Mouse (Mus musculus) hindbrain, embryonic 16.5 days (tissue): ENCODE results near the gene Hectd2. TPM values are rescaled to one million over a fixed set of nuclear protein-coding genes. Genes with fewer than 3 reads are reported as not detected.

Source experiments
- ATAC-seq: fragments of 200-750 bp; cut with Nextera tagmentation; 2 replicates; pipeline ENCODE4 v1.8.0; 2017; ENCODE audit warnings: moderate TSS enrichment, moderate library complexity
- H3K27ac ChIP-seq: fragments of 300-500 bp; sonication (generic); 2 replicates; pipeline ENCODE4 v1.5.1; 2014; ENCODE audit warnings: low read depth, mild to moderate bottlenecking, control low read depth, low read length, moderate library complexity
- H3K27me3 ChIP-seq: fragments of 300-500 bp; sonication (generic); replicated peaks from 2 replicates; pipeline ENCODE4 v1.6.1; 2014; ENCODE audit warnings: low read length; ENCODE audit not compliant: control insufficient read depth, insufficient read depth
- H3K36me3 ChIP-seq: fragments of 300-500 bp; sonication (generic); 2 replicates; pipeline ENCODE4 v1.6.1; 2014; ENCODE audit warnings: mild to moderate bottlenecking, low read length, moderate library complexity, mixed read lengths; ENCODE audit not compliant: control insufficient read depth, insufficient read depth
- H3K4me1 ChIP-seq: fragments of 300-500 bp; sonication (generic); 2 replicates; pipeline ENCODE4 v1.6.1; 2014; ENCODE audit warnings: low read depth, low read length; ENCODE audit not compliant: control insufficient read depth, insufficient read depth
- H3K4me2 ChIP-seq: fragments of 300-500 bp; sonication (generic); 2 replicates; pipeline ENCODE4 v1.6.1; 2014; ENCODE audit warnings: mild to moderate bottlenecking, low read length, control low read depth, moderate library complexity
- H3K4me3 ChIP-seq: fragments of 300-500 bp; sonication (generic); 2 replicates; pipeline ENCODE4 v1.5.1; 2014; ENCODE audit warnings: mild to moderate bottlenecking, low read length, control low read depth, moderate library complexity
- H3K9ac ChIP-seq: fragments of 300-500 bp; sonication (generic); 2 replicates; pipeline ENCODE4 v1.6.1; 2014; ENCODE audit warnings: low read depth, mild to moderate bottlenecking, control low read depth, low read length, moderate library complexity
- H3K9me3 ChIP-seq: fragments of 300-500 bp; sonication (generic); 2 replicates; pipeline ENCODE4 v1.6.1; 2014; ENCODE audit warnings: mild to moderate bottlenecking, low read length, moderate library complexity; ENCODE audit not compliant: control insufficient read depth
- WGBS: fragments of 180-500 bp; shearing (Covaris S2); extraction: QIAGEN DNeasy Blood & Tissue Kit; methylation state at CpG from one replicate; pipeline ENCODE4 v1.1.7; 2014; 5-methylcytosine and 5-hydroxymethylcytosine counted together
- polyA plus RNA-seq: library from polyadenylated mRNA; unstranded; fragments of >200 nt; fragmentation: Nextera tagmentation; extraction: Ambion mirVana; gene quantifications from 2 replicates; pipeline ENCODE4 v1.2.1, GENCODE M21; 2015

Hectd2 gene
- polyA plus RNA-seq, 1 experiment from 2014 or later, result 8.6 TPM

DNA sequence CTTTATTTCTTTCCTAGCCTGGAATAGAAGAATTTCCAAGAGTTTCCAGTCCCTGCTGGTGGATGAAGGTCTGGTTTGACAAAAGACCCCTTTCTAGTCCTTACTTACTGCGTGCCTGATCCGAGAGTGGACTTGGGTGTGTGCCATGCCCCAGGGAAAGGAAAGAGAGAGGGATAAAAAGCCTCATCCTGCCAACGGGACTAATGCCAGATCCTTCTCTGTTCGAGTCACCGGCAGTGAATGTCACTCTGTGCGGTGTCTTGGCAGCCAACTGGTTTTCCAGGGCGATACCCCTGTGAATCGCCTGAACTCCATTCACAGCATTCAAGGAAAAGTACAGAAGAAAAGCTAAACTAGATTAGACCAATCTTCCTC, 19.7 kb upstream of the Hectd2 start:
- Histone ChIP-seq H3K36me3 (no peaks in the 10 kb centered on the region), H3K9ac (no peak overlapping the region), H3K4me2 (peak overlapping the region; percentile 44), H3K4me3 (no peak overlapping the region), H3K27ac (peak overlapping the region; percentile 73), H3K27me3 (no peaks in the 10 kb centered on the region), H3K9me3 (no peaks in the 10 kb centered on the region), H3K4me1 (peaks cover 10% of the 10 kb centered on the region)
- 16% methylated on average over 8 of the region's 8 CpGs for WGBS
- ATAC-seq, result peak; percentile 83

DNA sequence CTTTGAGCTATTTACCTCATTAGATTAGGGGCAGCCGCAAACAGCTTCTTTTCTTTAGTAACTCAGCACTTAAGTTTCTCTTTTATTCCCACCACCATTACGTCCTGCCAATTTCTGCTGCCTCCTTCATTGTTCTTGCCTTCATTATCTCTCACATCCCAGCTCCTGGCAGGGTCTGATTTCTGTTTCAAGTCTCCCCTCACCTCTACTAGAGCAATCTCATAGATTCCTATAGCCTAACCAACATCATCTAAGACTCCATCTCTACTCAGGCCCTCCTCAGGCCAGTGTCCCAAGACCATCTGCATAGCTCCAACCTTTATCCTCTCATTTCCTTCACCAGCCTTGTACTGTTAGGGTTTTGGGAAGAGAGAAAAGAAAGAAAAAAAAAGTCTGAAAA, 19.3 kb upstream of the Hectd2 start:
- no peaks in the 10 kb centered on the region for H3K36me3 ChIP-seq
- no peak for ATAC-seq
- 21% methylated on average over 2 of the region's 2 CpGs for WGBS
- no peak overlapping the region; the same call in 1 of the 2 replicates for H3K4me2 ChIP-seq
- no peaks in the 10 kb centered on the region for H3K27me3 ChIP-seq
- no peaks in the 10 kb centered on the region for H3K9me3 ChIP-seq
- peak overlapping the region; percentile 73 for H3K27ac ChIP-seq
- H3K4me1 ChIP-seq, result peaks cover 10% of the 10 kb centered on the region
- no peak overlapping the region for H3K4me3 ChIP-seq
- no peak overlapping the region for H3K9ac ChIP-seq

DNA sequence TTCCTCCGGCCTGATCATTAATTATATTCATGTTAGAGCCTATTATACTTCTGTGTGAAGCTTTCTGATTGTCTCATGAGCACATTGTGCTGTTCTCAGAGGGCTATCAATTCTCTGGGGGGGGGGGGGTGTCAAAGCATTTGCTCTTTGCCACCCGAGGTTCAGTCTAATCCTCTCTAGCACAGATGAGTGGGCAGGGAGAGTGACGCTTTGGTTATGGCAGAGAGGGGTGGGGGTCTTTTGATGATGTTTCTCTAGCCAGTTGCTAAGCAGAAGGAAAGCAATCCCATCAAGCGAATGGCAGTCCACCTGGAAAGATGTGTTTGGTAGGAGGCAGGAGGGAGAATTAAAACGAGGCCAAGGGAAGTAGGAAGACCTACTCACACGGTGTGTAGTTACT, 18.6 kb upstream of the Hectd2 start:
- WGBS, result 14% methylated on average over 6 of the region's 6 CpGs
- no peaks in the 10 kb centered on the region for H3K9me3 ChIP-seq
- no peaks in the 10 kb centered on the region for H3K27me3 ChIP-seq
- H3K27ac ChIP-seq, result no peak overlapping the region; the same call in 1 of the 2 replicates
- no peak overlapping the region for H3K4me2 ChIP-seq
- no peaks in the 10 kb centered on the region for H3K36me3 ChIP-seq
- H3K4me3 ChIP-seq, result no peak overlapping the region
- peak; percentile 16; the same call in 1 of the 2 replicates for ATAC-seq
- no peak overlapping the region for H3K9ac ChIP-seq
- peaks cover 10% of the 10 kb centered on the region for H3K4me1 ChIP-seq

DNA sequence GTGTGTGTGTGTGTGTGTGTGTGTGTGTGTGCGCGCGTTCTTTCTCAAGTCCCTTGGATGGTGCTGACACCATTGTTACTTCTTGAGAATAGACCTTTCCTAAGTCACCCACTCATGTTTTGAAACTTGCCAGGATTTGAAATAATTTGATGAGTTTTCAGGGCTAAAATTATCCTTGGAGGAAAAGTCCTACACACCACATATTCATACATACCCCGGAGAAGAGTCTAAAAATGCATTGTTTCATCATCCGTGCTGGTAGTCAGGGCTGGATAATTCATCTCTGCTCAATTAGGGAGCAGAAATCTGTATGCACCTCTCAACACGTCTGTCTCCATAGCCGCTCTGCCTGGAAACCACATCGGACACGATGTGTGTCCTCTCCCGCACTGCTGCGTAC, 17.5 kb upstream of the Hectd2 start:
- no peaks in the 10 kb centered on the region for H3K9me3 ChIP-seq
- WGBS, result 60% methylated on average over 11 of the region's 11 CpGs
- H3K27me3 ChIP-seq, result no peaks in the 10 kb centered on the region
- ATAC-seq, result no peak
- H3K9ac ChIP-seq, result no peak overlapping the region
- no peak overlapping the region for H3K4me3 ChIP-seq
- no peaks in the 10 kb centered on the region for H3K36me3 ChIP-seq
- peaks cover 10% of the 10 kb centered on the region for H3K4me1 ChIP-seq
- no peak overlapping the region for H3K27ac ChIP-seq
- no peak overlapping the region for H3K4me2 ChIP-seq

DNA sequence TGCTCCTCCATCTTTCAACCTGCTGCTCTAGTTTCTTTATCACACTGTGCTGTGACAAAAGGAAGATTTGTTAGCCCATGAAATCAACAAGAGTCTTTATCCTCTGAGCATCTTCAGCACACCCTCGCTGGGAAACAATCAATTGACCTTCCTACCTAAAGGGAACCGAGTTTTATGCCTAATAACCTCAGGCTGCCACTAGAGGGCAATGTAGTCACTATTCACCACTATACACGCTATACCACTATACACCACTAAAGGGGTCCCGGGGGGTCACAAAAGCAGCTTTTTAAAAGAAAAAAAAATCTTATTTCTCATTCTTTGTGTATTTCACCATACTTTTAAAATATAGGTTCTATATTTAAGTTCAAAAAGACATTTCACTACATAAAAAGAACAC, 15.9 kb upstream of the Hectd2 start:
- Histone ChIP-seq H3K9ac (no peak overlapping the region), H3K36me3 (no peaks in the 10 kb centered on the region), H3K9me3 (no peaks in the 10 kb centered on the region), H3K27ac (no peak overlapping the region), H3K27me3 (no peaks in the 10 kb centered on the region), H3K4me3 (no peak overlapping the region), H3K4me2 (no peak overlapping the region), H3K4me1 (peaks cover 10% of the 10 kb centered on the region)
- 9% methylated on average over 4 of the region's 4 CpGs for WGBS
- 0 out of 2 replicates have a peak, but pooled peaks have one; percentile 35 for ATAC-seq

DNA sequence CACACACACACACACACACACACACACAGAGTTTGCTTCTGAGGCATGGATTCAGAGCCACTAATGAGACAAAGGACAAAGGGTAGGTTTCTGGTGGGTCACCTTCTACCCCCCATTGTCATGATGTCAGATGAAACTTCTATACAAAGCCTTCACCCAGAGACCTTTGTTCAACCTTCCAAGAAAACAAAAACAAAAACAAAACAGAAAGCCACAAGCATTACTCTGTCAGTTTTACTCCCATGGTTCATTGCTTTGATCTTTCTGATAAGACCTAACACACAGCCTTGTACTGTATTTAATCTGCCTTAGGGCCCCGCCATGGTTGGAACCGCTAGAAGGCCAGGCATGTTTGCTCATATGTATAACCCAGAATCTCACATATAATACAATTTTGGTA, 15.1 kb upstream of the Hectd2 start:
- WGBS, result 89% methylated on average over 2 of the region's 2 CpGs
- H3K4me2 ChIP-seq, result no peak overlapping the region
- no peak for ATAC-seq
- peaks cover 5% of the 10 kb centered on the region for H3K4me1 ChIP-seq
- no peaks in the 10 kb centered on the region for H3K36me3 ChIP-seq
- no peak overlapping the region for H3K4me3 ChIP-seq
- no peak overlapping the region for H3K9ac ChIP-seq
- H3K9me3 ChIP-seq, result no peaks in the 10 kb centered on the region
- no peaks in the 10 kb centered on the region for H3K27me3 ChIP-seq
- no peak overlapping the region for H3K27ac ChIP-seq

DNA sequence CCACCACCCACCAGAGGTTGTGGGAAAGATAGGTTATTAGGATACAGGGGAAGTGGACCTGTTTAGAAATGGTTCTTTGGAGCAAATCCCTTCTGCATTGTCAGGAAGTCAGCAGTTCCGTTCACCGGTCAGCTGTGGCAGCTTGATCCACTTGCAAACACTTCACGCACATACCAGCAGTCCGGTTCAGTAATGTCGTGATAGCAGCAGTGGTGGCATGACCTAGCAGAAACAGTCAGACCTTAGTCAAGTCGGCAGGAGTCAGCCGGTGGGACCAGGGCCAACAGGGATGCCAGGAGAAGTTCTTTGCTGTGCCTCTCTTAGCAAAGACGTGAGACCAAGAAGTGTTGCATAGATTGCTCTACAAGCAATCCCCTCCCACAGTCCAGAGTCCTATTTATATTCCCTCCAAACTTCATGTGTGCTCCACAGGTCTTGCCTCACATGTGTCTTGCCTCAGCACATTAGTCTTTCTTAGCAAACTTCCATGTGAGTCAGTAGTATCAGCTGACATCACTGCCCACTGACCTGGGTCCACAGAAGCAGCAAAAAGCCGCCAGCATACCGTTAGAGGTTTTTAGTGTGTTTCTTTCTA, 14.3 kb upstream of the Hectd2 start:
- Histone ChIP-seq H3K4me1 (peaks cover 3% of the 10 kb centered on the region), H3K4me2 (no peak overlapping the region), H3K9ac (no peak overlapping the region), H3K9me3 (no peaks in the 10 kb centered on the region), H3K27ac (no peak overlapping the region), H3K4me3 (no peak overlapping the region), H3K36me3 (no peaks in the 10 kb centered on the region), H3K27me3 (no peaks in the 10 kb centered on the region)
- 79% methylated on average over 10 of the region's 10 CpGs for WGBS
- no peak for ATAC-seq

DNA sequence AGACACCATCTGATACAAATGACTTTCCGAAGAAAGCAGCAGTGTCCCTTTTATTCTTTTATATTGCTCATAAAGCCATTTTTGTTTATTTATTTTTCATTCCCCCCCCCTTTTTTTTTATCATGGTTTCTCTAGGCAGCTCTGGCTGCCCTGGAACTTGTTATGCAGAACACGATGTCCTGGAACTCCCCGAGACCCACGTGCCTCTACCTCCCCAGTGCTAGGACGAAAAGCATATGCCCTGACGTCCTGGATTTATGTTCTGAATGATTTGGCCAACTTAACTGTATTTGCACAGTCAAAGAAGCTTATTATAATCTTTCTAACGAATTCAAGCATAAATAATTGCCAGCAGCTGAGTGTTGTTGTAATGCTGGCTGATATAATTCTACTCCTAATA, 13.7 kb upstream of the Hectd2 start:
- no peak overlapping the region for H3K4me2 ChIP-seq
- H3K9ac ChIP-seq, result no peak overlapping the region
- H3K4me1 ChIP-seq, result peaks cover 3% of the 10 kb centered on the region
- H3K27me3 ChIP-seq, result no peaks in the 10 kb centered on the region
- whole genome bisulfite sequencing, result 66% methylated on average over 7 of the region's 7 CpGs
- H3K9me3 ChIP-seq, result no peaks in the 10 kb centered on the region
- H3K4me3 ChIP-seq, result no peak overlapping the region
- H3K36me3 ChIP-seq, result no peaks in the 10 kb centered on the region
- no peak overlapping the region for H3K27ac ChIP-seq
- no peak for ATAC-seq

DNA sequence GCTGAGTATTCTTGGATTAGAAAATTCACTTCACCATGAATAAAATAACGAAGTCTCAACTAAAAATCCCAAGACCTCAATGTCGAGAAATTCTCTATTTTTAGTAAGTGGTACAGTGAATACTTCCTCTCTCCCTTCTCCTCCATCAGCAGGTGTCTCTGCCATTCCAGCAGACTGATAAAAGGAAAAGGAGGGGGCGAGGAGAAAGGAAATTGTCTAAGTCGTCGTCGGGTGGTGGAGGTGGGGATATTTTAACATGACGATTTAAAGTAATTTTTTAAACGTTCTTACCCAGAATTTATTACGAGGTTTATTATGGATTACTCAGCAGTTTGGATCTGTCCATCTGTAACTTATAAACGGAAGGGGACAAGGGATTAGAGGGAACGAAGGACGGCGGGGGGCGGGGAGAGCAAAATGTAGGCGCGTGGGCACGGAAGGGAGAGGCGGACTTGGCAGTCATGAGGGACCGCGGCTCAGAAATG, 836 bp upstream of the Hectd2 start:
- ATAC-seq, result peak; percentile 43
- Histone ChIP-seq H3K4me1 (peaks cover 7% of the 10 kb centered on the region), H3K4me3 (peak overlapping the region; percentile 91), H3K9me3 (no peaks in the 10 kb centered on the region), H3K27ac (peak overlapping the region; percentile 96), H3K4me2 (peak overlapping the region; percentile 69), H3K9ac (peak overlapping the region; percentile 96), H3K36me3 (no peaks in the 10 kb centered on the region), H3K27me3 (no peaks in the 10 kb centered on the region)
- WGBS, result 3% methylated on average over 20 of the region's 20 CpGs
